Mouse (Mus musculus) forebrain, embryonic 15.5 days (tissue): ENCODE results near the gene Rnf157. TPM values are rescaled to one million over a fixed set of nuclear protein-coding genes. Genes with fewer than 3 reads are reported as not detected.
"Not testable (repeated sequence)": the region's sequence is repeated elsewhere in the genome, so short reads cannot be mapped to it uniquely, and the experiment has no call there.

ENCODE experiments used
- ATAC-seq: fragments of 200-750 bp; cut with Nextera tagmentation; replicated peaks from 2 replicates; pipeline ENCODE4 v1.8.0; 2017; ENCODE audit warnings: mild to moderate bottlenecking, moderate TSS enrichment, moderate library complexity
- H3K27ac ChIP-seq: fragments of 300-500 bp; sonication (generic); replicated peaks from 2 replicates; pipeline ENCODE4 v1.5.1; 2015; ENCODE audit warnings: mild to moderate bottlenecking, inconsistent platforms
- H3K27me3 ChIP-seq: fragments of 300-500 bp; sonication (generic); 2 replicates; pipeline ENCODE4 v1.6.1; 2015; ENCODE audit warnings: inconsistent platforms
- H3K36me3 ChIP-seq: fragments of 300-500 bp; sonication (generic); 2 replicates; pipeline ENCODE4 v1.6.1; 2015; ENCODE audit warnings: mild to moderate bottlenecking, inconsistent platforms
- H3K4me1 ChIP-seq: fragments of 300-500 bp; sonication (generic); 2 replicates; pipeline ENCODE4 v1.6.1; 2015; ENCODE audit warnings: inconsistent platforms
- H3K4me2 ChIP-seq: fragments of 300-500 bp; sonication (generic); replicated peaks from 2 replicates; pipeline ENCODE4 v1.6.1; 2015; ENCODE audit warnings: mild to moderate bottlenecking, inconsistent platforms
- H3K4me3 ChIP-seq: fragments of 300-500 bp; sonication (generic); 2 replicates; pipeline ENCODE4 v1.5.1; 2015; ENCODE audit warnings: mild to moderate bottlenecking, inconsistent platforms
- H3K9ac ChIP-seq: fragments of 300-500 bp; sonication (generic); replicated peaks from 2 replicates; pipeline ENCODE4 v1.6.1; 2015; ENCODE audit warnings: mild to moderate bottlenecking, inconsistent platforms
- H3K9me3 ChIP-seq: fragments of 300-500 bp; sonication (generic); 2 replicates; pipeline ENCODE4 v1.6.1; 2016; ENCODE audit warnings: inconsistent platforms
- WGBS: fragments of 180-500 bp; shearing (Covaris S2); methylation state at CpG from one replicate; pipeline ENCODE4 v1.1.7; 2015; ENCODE audit warnings: mixed read lengths; 5-methylcytosine and 5-hydroxymethylcytosine counted together
- polyA plus RNA-seq: library from polyadenylated mRNA; unstranded; fragments of >200 nt; fragmentation: Nextera tagmentation; extraction: Ambion mirVana; gene quantifications from 2 replicates; pipeline ENCODE4 v1.2.1, GENCODE M21; 2015

Gene Rnf157
- polyA plus RNA-seq, 1 experiment from 2014 or later = 53.4 TPM

DNA sequence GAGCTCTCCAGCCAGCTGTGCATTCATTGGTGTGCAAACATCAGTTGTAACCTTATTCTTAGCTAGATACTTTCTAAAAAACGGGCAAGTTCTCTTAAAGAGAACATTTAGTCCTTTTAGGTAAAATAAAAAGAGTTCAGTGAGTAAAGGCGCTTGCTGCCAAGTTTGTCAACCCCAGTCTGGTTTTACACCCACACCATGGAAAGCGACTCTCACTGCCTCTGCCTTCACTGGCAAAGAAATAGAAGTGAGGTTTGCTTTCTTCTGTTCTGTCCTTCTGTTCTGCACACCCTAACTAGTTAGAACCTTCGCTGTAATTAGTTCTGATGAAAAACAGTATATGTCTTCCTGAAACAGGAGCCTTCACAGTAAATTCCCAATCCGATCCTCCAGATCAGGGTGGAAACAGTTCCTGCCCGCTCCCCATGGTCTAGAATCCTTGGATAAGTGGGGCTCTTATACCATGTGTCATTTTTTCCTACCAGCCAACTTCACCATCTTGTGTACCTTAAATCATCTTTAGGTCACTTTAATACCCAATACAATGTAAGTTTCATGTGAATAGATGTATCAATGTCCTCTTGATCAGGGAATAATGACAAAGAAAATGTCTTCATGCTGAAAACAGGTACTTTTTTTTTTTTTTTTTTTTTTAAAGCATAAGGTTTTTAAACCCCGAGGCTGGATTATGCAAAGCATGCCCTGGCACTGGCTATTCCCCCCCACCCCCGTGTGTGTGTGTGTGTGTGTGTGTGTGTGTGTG is 19.9 kb upstream of the Rnf157 start:
- Histone ChIP-seq H3K9ac (no peak overlapping the region), H3K4me3 (no peak overlapping the region), H3K36me3 (peaks cover 6% of the 10 kb centered on the region; the same call in 1 of the 2 replicates), H3K27me3 (no peaks in the 10 kb centered on the region), H3K4me2 (no peak overlapping the region), H3K4me1 (peaks cover 33% of the 10 kb centered on the region), H3K9me3 (no peaks in the 10 kb centered on the region), H3K27ac (no peak overlapping the region)
- no peak for ATAC-seq
- 55% methylated on average over 8 of the region's 8 CpGs for WGBS

DNA sequence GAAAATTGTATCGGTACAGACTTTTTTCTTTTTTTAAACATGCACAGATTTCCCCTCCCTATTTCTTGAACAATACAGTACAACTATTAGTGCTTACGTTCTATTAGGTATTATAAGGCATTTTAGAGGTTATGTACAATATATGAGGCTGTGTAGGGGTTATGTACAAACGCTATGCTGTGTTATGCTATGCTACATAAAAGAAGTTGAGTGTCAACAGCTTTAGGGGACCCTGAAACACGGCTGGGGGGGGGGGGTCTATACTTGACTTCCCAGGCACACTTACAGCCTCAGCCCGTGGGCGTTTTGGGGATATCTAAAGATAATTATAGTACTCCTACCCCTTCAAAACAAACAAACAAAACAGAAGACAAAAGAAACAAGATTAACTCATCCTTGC is 19.3 kb upstream of the Rnf157 start:
- no peak for ATAC-seq
- H3K9me3 ChIP-seq = no peaks in the 10 kb centered on the region
- peaks cover 26% of the 10 kb centered on the region for H3K4me1 ChIP-seq
- no peaks in the 10 kb centered on the region for H3K27me3 ChIP-seq
- H3K9ac ChIP-seq = no peak overlapping the region
- 43% methylated on average over 6 of the region's 6 CpGs for WGBS
- H3K4me3 ChIP-seq = no peak overlapping the region
- H3K4me2 ChIP-seq = no peak overlapping the region
- no peaks in the 10 kb centered on the region for H3K36me3 ChIP-seq
- H3K27ac ChIP-seq = no peak overlapping the region

DNA sequence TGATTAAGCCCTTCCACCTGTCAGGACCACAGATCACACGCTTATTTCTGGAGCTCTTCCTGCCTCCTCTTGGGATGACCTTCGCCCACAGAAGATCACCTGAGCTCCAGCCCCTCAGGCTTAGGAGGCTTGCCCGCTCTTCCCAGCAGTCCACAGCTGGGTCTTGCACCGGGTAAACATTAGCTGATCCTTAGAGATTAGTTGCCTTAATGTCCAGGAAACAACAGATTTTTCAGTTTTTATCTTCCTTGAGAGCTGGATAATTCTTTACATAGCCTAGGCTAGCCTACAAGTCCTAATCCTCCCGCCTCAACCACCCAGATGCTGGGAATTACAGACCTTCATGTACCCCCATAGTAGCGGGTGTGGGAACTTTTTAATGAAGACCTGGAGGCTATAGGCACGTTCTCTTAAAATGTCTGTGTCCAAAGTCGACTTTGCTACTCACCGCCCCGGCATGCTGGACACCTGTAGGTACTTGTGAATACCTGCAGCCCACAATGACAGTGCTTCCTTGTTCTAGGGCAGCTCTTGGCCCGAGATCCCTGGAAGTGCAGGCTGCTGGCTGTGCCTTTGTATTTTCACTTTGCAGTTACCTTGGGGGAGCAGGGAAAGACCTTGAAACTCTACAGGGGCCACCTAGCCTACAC is 18.7 kb upstream of the Rnf157 start:
- no peak overlapping the region for H3K4me3 ChIP-seq
- H3K4me2 ChIP-seq = no peak overlapping the region
- no peaks in the 10 kb centered on the region for H3K9me3 ChIP-seq
- ATAC-seq = no peak
- H3K36me3 ChIP-seq = no peaks in the 10 kb centered on the region
- H3K27ac ChIP-seq = no peak overlapping the region
- no peaks in the 10 kb centered on the region for H3K27me3 ChIP-seq
- H3K4me1 ChIP-seq = peaks cover 21% of the 10 kb centered on the region
- 51% methylated on average over 11 of the region's 11 CpGs for WGBS
- no peak overlapping the region for H3K9ac ChIP-seq

DNA sequence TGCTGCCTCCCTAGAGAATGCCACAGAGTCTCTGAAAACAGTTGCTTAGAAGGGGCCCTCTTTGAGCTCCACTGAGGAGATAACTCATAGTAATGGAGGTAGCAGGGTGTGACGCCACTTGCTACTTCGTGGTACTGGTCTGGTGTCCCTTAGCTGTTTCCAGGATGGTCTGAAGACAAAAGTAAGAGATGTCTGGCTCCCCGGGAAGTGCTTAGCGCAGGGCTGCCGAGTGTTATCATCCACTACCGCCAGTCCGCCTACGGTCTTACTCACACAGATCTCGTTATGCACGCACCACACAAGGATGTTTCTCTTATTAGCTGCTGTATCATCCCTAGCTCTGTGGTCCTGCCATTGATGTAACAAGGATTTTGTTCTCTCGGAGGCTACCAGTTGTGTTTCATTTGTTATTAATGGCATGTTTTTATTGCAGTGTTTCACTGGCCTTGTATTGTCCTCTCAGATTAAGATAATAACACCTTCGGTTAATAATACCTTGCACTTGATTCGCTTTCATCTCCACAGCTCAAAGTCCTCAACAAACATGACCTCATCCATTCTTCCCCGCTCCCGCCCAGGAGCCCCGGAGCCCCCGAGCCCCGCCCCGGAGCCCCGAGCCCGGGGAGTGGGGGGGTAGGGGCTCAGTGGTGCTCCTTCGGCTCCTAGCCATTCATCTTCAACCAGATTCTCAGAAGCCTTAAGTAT is 18.0 kb upstream of the Rnf157 start:
- 19% methylated on average over 22 of the region's 22 CpGs for WGBS
- Histone ChIP-seq H3K4me1 (peaks cover 14% of the 10 kb centered on the region), H3K9me3 (no peaks in the 10 kb centered on the region), H3K27ac (no peak overlapping the region), H3K4me3 (no peak overlapping the region), H3K9ac (0 out of 2 replicates have a peak overlapping the region, but pooled peaks have one; percentile 3), H3K4me2 (no peak overlapping the region), H3K36me3 (no peaks in the 10 kb centered on the region), H3K27me3 (no peaks in the 10 kb centered on the region)
- ATAC-seq = no peak

DNA sequence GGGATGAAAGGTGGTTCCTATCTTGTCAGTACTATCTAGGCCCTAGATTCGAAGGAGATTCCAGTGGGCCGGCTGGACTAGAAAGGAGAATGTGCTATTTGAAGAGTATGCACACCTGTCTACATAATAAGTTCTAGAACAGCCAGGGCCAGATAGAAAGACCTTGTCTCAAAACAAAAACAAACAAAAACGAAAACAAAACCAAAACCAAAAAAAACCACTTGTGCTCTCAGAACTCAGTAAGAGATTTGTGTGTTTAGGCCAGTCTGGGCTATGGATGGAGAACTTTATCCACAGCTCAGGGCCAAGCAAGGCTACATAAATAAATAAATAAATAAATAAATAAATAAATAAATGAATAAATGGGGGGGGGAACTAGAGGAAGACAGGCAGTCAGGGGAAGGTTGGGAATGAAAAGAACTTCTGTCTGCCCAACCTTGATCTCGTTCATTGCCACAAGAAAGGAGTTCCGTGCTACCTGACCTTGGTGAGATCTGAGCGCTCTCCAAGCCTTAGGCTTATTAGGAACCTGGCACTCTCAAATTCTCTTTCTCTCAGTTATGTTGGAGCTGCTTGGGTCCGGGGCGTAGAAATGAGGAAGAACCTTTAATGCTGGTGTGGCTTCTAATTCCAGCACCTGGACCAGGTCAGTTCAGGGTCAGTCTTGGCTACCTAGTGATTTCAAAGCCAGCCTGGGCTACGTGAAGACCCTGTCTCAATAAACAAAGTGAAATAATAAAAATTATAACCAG is 17.2 kb upstream of the Rnf157 start:
- no peak overlapping the region for H3K4me3 ChIP-seq
- H3K4me2 ChIP-seq = no peak overlapping the region
- peaks cover 6% of the 10 kb centered on the region; the same call in 1 of the 2 replicates for H3K4me1 ChIP-seq
- no peaks in the 10 kb centered on the region for H3K27me3 ChIP-seq
- 81% methylated on average over 9 of the region's 9 CpGs for WGBS
- no peaks in the 10 kb centered on the region for H3K9me3 ChIP-seq
- H3K36me3 ChIP-seq = no peaks in the 10 kb centered on the region
- 0 out of 2 replicates have a peak overlapping the region, but pooled peaks have one; percentile 3 for H3K9ac ChIP-seq
- no peak for ATAC-seq
- H3K27ac ChIP-seq = no peak overlapping the region

DNA sequence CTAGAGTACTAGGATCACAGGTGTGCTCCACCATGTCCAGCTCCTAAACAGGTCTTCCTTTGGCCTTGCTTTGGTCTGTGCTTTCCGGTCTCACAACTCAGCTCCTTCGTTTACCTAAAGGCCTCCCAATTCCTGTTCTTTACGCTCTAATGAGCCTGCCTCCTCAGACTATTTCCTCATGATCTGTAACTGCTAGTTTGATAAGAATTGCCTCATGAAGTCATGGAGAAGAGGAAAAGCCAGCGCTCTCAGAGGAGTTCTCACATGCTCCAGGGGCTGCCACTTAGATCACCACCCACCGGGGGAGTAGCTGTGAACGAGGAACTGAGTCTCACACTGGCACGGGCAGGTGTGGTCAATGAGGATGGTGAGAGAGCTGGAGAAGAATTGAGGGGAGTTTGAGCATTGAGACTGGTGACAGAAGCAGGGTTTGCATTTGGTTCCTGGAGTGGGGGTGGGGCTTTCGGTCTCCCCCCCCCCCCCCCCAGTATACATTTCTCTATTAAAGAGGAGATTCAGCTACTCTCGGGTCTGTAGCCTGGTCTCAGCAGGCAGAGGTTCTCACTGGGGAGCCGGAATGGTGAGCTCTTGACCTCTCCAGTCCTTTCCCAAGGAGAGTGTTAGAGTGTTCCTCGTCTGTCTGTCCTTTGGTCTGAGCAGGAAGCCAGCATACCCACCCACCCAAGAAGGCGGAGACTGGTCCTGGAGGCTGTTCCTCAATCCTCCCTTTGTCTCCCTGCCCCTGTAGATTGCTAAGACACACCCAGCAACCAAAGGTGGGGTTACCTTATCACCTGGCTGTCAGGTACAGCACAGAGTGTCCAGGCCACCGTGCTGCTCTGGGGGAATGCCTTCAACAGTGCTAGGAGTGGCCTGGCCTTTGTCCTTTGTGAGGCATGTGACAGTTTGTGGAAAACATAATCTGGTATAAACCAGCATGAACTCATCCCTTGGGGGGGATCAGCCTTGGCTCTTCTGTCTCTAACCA is 16.3 kb upstream of the Rnf157 start:
- WGBS = 63% methylated on average over 13 of the region's 13 CpGs
- Histone ChIP-seq H3K4me1 (peaks cover 6% of the 10 kb centered on the region; the same call in 1 of the 2 replicates), H3K27ac (no peak overlapping the region), H3K4me3 (no peak overlapping the region), H3K36me3 (no peaks in the 10 kb centered on the region), H3K9ac (no peak overlapping the region), H3K27me3 (no peaks in the 10 kb centered on the region), H3K4me2 (no peak overlapping the region), H3K9me3 (no peaks in the 10 kb centered on the region)
- no peak for ATAC-seq

DNA sequence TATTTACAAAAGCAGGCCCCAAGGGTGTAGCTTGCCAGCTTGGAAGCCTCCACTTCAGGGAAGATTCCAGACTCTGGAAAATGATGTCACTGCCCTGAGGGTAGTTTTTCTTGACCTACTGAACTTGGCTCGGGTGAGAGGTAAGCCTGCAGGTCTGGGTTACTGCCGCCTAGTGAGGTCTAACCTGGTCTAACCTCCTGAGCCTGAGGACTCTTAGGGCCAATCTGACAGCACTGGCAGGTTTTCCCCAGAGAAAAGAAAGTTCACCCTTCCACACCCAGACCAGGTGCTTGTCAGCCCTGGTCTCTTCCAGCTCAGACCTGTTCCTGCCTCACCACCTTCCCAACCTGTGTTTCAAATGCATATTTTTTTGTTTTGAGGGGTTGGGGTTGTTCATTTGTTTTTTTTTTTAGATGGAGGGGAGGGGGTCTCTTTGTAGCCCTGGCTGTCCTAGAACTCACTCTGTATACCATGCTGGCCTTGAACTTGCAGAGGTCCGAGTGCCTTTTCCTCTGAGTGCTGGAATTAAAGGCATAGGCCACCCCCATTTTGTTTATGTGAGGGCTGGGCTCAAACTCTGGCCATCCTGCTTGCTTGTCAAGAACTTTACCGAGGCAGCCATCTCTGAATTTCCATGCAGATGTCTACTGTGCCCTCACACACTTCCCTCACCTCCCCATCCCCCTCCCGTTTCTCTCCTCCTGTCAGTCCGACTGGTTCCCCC is 14.2 kb upstream of the Rnf157 start:
- WGBS = 76% methylated on average over 6 of the region's 6 CpGs
- ATAC-seq = no peak
- no peak overlapping the region for H3K4me2 ChIP-seq
- H3K4me1 ChIP-seq = 0 out of 2 replicates have a peak, but pooled peaks cover 6% of the 10 kb centered on the region
- no peaks in the 10 kb centered on the region for H3K36me3 ChIP-seq
- H3K27ac ChIP-seq = no peak overlapping the region
- H3K9me3 ChIP-seq = no peaks in the 10 kb centered on the region
- no peaks in the 10 kb centered on the region for H3K27me3 ChIP-seq
- no peak overlapping the region for H3K4me3 ChIP-seq
- no peak overlapping the region for H3K9ac ChIP-seq

DNA sequence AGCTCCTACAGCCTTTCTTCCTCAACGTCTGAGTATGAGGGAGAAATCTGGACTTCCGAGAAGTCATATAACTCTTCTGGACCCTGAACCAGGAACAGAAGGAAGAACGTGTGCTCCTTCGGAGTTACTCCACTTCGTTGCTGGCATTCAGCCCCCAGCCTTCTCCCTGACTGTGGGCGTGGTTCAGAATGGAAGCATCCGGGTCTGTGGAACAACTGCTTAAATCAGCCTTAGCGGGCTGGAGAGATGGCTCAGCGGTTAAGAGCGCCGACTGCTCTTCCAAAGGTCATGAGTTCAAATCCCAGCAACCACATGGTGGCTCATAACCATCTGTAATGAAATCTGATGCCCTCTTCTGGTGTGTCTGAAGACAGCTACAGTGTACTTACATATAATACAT is 13.5 kb upstream of the Rnf157 start:
- H3K4me3 ChIP-seq, H3K4me2 ChIP-seq, H3K27me3 ChIP-seq, H3K27ac ChIP-seq, H3K9me3 ChIP-seq, H3K36me3 ChIP-seq, H3K9ac ChIP-seq, H3K4me1 ChIP-seq, ATAC-seq: not testable (repeated sequence)
- WGBS = 86% methylated on average over 11 of the region's 11 CpGs

DNA sequence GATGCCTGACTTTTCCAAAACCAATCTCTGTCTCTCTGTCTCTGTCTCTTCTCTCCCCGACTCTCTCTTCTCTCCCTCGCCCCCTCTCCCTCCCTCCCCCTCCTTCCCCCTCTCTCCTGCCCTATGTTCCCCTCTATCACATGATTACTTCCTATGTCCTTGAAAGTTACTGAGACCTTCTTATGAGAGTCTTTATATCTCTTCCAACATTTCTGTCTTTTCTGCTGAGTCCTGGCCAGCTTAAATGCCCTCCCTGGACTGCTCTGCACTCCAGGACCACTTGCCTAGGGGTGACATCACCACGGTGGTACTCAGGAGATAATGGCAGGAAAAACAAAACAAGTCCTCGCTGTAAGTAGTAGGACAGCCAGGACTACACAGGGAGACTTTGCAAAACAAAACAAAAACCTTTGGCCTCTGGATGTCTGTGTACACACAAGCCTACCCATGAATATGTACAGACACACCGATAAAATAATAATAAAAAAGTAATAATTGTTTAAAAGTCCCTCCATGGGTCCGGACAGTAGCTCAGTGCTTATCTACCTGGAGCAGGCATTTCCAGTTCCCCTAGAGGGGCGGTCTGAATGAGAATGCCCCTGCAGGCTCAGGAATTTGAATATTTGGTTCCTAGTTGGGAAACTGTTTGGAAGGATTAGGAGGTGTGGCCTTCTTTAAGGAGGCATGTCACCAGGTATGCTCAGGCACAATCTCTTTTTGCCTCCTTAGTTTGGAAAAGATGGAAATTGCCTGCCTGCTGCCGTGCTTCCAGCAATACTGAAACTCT is 12.0 kb upstream of the Rnf157 start:
- Histone ChIP-seq H3K9ac (no peak overlapping the region), H3K9me3 (no peaks in the 10 kb centered on the region), H3K4me3 (no peak overlapping the region), H3K4me2 (no peak overlapping the region), H3K27ac (no peak overlapping the region), H3K36me3 (no peaks in the 10 kb centered on the region), H3K27me3 (no peaks in the 10 kb centered on the region), H3K4me1 (no peaks in the 10 kb centered on the region)
- WGBS = 54% methylated on average over 8 of the region's 8 CpGs
- ATAC-seq = no peak
